Mouse (Mus musculus) E14TG2a.4 (cell line): ENCODE data around the gene Plcb1.

Source experiments
- CTCF ChIP-seq: conservative IDR thresholded peaks from 2 replicates; pipeline ENCODE4 v1.5.1; 2014; ENCODE audit warnings: low read length
- NANOG ChIP-seq: IDR thresholded peaks from 2 replicates; pipeline ENCODE4 v1.6.1; 2014; ENCODE audit warnings: borderline replicate concordance, low read length, mixed read lengths
- POU5F1 ChIP-seq: IDR thresholded peaks from 2 replicates; pipeline ENCODE4 v1.6.1; 2014; ENCODE audit warnings: low read length, borderline replicate concordance

DNA sequence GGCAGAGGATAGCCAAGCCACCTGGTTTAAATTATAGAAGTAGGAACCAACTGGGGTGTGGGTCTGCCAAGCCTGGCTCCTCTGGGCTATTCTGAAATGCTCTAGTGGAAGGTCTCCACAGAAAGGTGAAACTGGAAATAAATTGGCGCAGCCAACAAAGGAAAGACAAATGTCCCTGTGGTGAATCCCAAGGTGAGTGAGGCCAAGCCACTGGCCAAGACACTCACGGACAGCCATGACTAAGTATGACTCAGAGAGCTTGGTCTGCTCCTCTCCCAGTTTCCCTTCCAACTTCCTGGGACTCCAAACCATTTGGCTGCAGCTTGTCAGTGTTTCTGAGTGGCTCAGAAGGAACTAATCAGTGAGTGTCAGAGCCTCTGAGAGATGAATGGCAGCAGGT is 126.7 kb downstream of the Plcb1 start:
- TF ChIP-seq CTCF, result no peak
- TF ChIP-seq NANOG, result no peak
- TF ChIP-seq POU5F1, result no peak
